Mouse (Mus musculus) heart, adult 11 months (tissue): ENCODE data around the gene Chn2.
A peak's percentile ranks its signal among the peaks of the same experiment; 100 is the strongest.

Experiments
- DNase-seq: peaks from one replicate; pipeline ENCODE4 v3.0.0; 2022

Chn2 gene

DNA sequence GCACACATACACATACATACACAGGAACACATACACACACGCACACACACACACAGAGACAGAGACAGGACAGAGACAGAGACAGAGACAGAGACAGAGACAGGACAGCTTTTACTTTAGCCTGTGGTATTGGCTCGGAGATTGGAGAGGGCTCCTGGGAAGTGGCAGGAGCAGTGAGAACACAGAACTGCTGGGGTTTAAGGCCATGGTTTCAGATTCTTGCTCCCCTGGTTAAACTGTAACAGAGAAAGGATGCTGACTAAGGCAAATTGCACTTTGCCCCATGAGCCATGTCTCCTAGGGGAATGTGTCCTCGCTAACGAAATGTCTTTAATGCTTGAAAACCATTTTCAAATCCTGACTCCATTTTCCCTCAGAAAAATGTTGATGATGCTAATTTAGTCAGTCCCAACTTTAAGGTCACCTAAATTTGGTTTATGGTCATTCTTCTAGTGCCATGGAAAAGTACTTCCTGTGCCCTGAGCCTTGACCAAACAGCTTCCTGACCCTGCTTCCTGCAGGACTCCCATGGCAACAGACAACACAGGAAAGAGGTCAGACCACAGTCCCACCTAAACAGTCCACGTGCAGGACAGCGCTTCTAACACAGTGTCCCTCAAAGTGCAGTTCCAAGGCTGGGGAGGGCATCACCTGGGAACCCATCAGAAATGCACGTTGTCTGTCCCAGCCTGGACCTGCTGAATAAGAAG, 163.1 kb downstream of the Chn2 start:
- DNase-seq = peak; percentile 91

GRCm38 (mm10) chr6:54203316-54203715, 164.0 kb downstream of the Chn2 start:
- DNase-seq = no peak

DNA sequence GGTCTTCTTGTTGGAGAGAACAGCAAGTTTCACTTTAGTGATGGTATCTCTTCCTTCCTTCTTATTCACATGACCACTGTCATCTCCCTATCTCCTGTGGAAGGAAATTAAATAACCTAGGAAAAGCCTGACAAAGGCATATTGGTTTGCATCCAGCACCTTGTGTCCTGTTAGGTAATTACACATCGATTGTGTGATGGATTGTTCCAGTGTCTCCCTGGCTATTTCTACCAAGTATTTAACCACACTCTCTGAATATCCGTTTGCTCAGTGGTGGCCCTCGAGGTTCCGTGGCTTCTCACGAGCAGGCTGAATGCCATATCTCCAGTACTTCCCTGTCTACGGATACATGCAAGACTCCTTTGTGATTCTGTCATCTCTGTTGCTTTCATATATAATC, 164.6 kb downstream of the Chn2 start:
- peak; percentile 80 for DNase-seq

GRCm38 (mm10) chr6:54204931-54205330, 165.6 kb downstream of the Chn2 start:
- DNase-seq = peak; percentile 92

DNA sequence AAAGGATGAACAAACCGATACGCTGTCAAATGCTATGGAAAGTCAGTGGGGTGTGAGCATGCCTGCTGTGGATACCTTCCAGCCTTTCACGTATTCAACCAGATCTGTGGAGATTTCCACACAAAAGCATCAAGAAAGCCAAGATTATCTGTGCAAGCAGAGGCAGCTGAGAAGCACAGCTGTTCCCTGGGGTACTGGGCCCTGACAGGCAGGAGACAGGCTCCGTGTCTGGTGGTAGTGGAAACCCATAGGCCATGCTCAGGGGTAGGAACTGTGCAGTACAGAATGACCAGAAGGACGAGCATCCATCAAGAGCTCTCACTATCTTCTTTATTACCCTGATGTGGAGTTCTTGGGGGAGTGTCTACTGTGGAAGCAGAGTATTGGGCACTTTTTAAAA, 166.1 kb downstream of the Chn2 start:
- peak; percentile 70 for DNase-seq

GRCm38 (mm10) chr6:54206221-54206738, 166.9 kb downstream of the Chn2 start:
- DNase-seq = peak; percentile 28

DNA sequence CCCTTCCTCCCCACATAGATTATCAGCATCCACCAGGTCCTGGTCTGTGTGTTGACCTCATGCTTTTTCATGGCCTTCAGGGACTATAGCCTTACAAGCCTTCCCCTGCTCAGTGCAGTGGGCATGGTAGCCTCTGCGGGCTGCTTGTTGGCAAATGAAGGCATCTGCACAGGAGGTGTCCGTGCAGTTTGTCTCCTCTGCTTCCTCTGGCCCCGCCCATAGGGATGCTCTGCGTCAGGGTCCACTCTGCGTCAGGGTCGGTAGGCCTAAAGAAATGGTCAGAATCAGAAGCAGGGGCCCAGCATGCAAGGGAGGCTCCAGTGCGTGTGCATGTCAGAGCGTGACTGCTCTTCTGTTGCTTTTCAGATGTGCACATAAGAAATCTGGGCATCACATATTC, 169.4 kb downstream of the Chn2 start:
- peak; percentile 56 for DNase-seq

DNA sequence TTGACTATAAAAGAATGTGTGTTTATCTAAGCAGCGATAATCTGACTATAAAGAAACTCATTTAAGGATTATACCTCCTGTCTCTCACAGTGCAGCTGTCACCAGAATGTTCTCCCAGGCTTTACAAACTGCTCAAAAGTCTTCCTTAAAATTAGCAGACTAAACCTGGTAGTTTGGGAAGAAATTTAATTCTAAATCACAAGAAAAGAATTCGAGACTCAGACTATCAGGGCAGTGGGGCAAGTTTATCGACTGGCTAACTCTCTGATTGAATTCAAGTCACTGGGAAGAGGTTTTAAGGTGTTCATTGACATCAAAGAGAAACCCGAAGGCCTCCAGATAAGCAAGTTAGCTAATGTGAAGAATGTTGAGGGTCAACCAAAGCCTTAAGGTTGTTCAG, 171.6 kb downstream of the Chn2 start:
- no peak for DNase-seq

GRCm38 (mm10) chr6:54211939-54212338, 172.6 kb downstream of the Chn2 start:
- DNase-seq = peak; percentile 46

GRCm38 (mm10) chr6:54213743-54214142, 174.4 kb downstream of the Chn2 start:
- no peak for DNase-seq

DNA sequence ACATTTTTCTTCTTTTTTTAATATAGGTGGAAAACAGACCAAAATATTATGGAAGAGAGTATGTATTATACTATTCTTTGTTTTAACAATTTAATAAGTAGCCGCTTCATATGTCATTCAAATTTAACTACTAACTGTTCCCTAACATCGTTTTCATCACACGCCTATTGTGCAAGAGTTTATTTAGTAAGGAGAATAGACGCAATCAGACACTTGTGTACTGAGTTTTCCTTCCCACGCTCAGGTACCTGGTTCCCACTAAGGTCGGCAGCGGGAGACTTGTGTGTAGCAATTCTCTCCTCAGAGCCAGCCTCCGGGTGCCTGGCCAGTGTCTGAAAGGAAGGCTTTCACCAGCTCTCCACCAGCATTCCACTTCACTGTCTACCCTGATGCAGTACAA, 176.3 kb downstream of the Chn2 start:
- no peak for DNase-seq

DNA sequence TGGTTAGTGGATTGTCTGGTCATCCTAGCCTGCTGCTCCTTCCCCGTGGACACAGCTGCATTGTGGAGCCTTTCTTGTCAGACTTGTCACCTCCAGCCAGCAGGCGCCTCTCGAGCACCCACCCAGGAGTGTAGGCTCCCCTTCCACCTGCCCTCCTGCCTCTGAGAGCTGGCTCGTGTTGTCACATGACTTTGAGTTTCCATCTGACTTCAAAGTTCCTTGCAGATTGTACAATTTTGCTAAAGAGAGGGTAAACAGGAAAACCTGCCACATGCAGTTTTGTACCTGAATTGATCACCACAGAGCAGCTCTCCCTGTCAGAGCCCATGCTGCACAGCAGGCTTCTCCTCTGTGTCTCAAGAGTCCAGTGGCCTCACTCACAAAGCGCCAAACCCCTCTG, 177.2 kb downstream of the Chn2 start:
- no peak for DNase-seq

DNA sequence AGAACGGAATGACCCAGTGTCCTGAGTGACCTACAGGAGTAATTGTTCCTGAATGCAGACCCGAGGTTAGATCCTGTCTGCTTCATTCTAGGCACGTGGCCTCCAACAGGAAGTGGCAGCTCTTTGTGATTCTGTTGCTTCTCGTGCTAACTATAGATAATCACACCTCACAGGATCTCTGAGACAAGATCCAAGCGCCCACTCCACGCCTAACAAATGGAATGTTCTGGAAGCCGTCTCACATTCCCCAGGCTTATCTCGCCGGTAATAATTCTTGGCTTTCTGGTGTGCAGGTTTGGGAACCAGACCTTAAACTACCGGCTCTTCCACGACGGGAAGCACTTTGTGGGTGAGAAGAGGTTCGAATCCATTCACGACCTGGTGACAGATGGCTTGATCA, 180.8 kb downstream of the Chn2 start:
- DNase-seq = no peak

DNA sequence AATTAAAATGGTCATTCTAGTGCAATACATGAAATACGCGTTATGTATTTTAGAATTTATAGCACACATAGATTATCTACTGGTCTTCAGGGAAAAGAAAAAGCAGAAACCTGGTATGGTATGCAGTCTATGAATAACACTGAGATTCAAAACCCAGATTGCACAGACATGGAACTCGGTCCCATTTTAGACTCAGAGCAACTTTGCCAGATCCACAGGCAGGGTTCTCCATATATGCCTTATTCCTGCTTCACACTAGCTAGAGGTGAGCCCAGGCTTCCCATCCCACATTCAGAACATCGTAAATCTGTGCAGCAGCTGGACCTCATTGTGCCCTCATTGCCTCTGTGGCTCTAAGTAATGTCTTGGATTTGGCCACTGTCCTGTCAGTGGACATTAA, 184.2 kb downstream of the Chn2 start:
- DNase-seq = no peak

GRCm38 (mm10) chr6:54224325-54224724, 185.0 kb downstream of the Chn2 start:
- DNase-seq = no peak

- no peak for DNase-seq
These were observed 186.0 kb downstream of the Chn2 start for GRCm38 (mm10) chr6:54225327-54225726.

- DNase-seq = no peak
These were observed 187.7 kb downstream of the Chn2 start for GRCm38 (mm10) chr6:54227061-54227460.

DNA sequence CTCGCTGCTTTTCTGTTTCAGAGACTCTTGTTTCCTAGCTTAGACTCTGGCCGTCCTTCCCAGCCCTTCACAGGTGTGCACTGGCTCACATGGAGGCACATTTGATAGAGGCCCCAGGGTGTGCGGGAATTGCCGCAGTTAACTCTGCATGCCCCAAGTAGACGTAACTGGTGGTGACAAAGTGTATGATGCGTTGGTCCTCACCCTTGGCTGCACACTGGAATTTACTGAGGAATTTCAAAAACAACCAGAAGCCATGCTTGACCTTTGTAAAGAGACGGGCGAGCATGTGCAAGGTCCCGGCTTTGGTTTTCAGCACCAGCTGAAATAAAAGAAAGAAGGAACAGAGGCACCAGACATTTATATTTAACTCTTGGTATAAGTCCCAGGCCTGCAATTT, 189.1 kb downstream of the Chn2 start:
- no peak for DNase-seq

- DNase-seq = no peak
These were observed 189.5 kb downstream of the Chn2 start for GRCm38 (mm10) chr6:54228874-54229273.

- DNase-seq = no peak
These were observed 192.6 kb downstream of the Chn2 start for GRCm38 (mm10) chr6:54231769-54232558.

DNA sequence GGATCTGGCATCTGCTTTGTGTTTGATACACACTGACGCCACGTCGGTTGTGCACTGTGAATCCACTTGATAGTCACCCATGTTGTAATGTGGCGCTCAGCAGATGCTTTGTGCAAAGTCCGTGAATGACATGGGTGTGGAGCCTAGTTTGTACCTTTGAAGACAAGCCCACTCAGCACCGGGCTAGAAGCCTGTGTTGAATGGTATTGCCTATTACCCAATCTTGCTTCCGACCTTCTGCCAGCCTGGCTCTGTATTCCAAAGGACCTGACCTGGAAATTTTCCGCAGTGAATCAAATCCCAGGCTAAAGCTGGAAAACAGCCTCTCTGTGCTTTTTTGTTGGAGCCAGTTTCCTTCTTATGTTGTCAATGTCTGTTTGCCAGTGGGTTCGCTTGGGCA, 197.1 kb downstream of the Chn2 start:
- no peak for DNase-seq

DNA sequence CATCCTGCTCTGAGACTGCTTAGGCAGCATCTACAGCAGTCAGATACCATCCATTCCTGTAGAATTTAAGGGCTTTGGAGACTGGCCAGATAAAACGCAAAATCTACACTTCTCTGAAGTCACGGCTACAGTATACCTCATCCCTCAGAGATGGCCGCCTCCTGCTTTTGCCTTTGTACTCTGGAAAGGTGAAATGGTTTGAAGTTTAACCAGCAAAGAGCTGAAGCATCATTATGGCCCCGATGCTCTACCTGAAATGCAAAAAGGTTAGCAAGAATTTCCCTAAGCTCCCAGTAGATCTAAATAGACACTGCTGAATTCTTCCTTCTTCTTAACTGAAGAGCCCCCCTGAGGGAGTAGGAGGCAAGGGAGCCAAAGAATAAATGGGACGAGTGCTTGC, 202.4 kb downstream of the Chn2 start:
- no peak for DNase-seq

GRCm38 (mm10) chr6:54242286-54242685, 202.9 kb downstream of the Chn2 start:
- no peak for DNase-seq
